Mouse (Mus musculus): Measurements from ENCODE around the gene Wasl. TPM values are rescaled to one million over a fixed set of nuclear protein-coding genes. Genes with fewer than 3 reads are reported as not detected.

The Wasl gene
- polyA plus RNA-seq (2012) = 2.4 and 4.0 TPM in 2 replicates

DNA sequence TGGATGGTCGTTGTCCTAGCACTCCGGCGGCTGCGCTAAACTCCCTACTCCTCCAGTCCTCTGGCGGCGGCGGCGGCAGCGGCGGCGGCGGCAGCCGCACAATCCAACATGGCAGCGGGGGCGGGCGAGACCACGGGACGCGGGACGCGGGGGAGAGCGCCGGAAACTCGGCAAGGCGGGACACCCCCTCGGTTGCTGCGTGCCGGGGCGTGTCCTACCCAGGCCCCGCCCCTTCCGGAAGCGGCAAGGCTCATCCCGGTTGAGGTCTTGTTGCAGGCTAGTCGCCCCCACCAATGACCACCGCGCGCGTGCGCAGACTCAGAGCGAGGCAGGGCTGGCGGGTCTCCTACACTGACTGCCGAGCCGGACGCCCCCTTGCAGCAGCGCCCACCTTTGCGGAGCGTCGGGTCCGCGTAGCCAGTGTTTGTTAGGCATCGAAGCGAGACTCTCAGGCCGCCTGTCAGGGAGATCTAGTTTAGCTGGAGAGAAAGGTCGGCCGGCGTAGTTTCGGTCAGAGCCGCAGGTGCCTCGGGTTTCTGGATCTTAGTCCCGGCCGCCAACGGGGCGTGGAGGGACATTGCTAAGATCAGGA lies at the start of gene Wasl:
TSS of gene Wasl (minus strand) at position 143 of the 592 bp plus-strand sequence.
- Histone ChIP-seq H3K36me3 (ENCODE audit: control insufficient read depth) (peaks cover 8% of the 10 kb centered on the region), H3K4me3 (replicated peaks) (peak within 1 kb of the TSS; percentile 98), H3K9me3 (ENCODE audit: control insufficient read depth, low read length) (no peaks in the 10 kb centered on the region), H3K4me1 (ENCODE audit: control insufficient read depth) (peaks cover 35% of the 10 kb centered on the region), H3K27me3 (ENCODE audit: control insufficient read depth) (no peaks in the 10 kb centered on the region)
- no peak for TF ChIP-seq GATA1 (IDR thresholded peaks at IDR 0.05; ENCODE audit: low read length)
- TF ChIP-seq TAL1 (IDR thresholded peaks at IDR 0.05; ENCODE audit: low read length) = no peak

DNA sequence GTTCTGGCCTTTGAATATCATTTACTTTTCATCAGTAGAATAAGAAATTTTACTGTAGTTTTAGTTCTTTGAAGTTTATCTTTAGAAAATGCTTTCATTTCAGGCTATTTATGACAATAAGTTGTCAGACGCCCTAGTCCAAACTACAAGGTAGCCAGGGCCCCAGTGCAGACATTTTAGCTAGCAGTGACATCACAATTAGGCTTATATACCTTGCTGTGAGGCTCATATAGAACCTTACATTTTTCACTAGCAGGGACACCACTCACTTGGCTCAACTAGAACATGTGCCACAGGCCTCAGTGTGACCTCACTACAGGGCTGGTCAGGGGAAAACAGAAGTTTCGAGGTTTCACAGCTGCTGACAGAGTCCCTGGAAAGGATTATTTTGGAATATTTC lies 42.7 kb upstream of the Wasl start:
- Histone ChIP-seq H3K4me3 (replicated peaks) (no peak overlapping the region), H3K27me3 (ENCODE audit: control insufficient read depth) (no peaks in the 10 kb centered on the region), H3K4me1 (ENCODE audit: control insufficient read depth) (no peaks in the 10 kb centered on the region), H3K36me3 (ENCODE audit: control insufficient read depth) (no peaks in the 10 kb centered on the region), H3K9me3 (ENCODE audit: control insufficient read depth, low read length) (no peaks in the 10 kb centered on the region)
- TF ChIP-seq TAL1 (IDR thresholded peaks at IDR 0.05; ENCODE audit: low read length) (no peak), GATA1 (IDR thresholded peaks at IDR 0.05; ENCODE audit: low read length) (no peak)

DNA sequence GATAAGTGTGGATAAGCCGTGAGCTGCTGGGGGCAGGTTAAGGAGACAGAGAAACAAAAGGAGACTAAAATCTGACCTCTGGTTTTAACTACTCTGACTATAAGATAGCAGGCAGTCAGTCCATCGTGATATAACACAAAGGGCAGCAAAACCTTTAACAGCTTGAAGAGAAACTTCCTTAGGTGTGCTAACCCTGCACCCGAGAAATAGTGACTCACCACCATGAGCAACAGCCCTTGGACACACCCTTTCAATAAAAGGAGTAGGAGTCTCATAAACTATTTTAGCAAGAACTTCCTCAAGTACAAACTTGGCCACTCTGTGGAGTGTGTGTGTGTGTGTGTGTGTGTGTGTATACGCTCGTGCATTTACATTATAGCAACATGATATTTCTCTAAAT lies 42.3 kb upstream of the Wasl start:
- Histone ChIP-seq H3K9me3 (ENCODE audit: control insufficient read depth, low read length) (no peaks in the 10 kb centered on the region), H3K4me1 (ENCODE audit: control insufficient read depth) (no peaks in the 10 kb centered on the region), H3K4me3 (replicated peaks) (no peak overlapping the region), H3K27me3 (ENCODE audit: control insufficient read depth) (no peaks in the 10 kb centered on the region), H3K36me3 (ENCODE audit: control insufficient read depth) (no peaks in the 10 kb centered on the region)
- TF ChIP-seq GATA1 (IDR thresholded peaks at IDR 0.05; ENCODE audit: low read length) (no peak), TAL1 (IDR thresholded peaks at IDR 0.05; ENCODE audit: low read length) (no peak)

DNA sequence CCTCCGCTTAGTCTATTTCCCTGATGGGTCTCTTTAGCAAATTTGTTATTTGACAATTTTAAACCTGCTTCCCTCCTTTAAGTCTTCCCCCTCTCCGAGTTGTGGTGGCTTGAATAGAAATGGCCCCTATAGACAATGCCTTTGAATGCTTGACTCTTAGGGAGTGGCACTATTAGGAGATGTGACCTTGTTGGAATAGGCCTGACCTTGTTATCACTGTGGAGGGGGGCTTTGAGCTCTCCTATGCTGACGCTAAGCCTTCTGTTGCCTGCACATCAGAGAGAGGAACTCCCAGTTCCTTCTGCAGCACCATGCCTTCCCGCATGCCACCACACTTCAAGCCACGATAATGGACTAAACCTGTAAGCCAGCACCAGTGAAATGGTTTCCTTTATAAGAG lies 32.4 kb upstream of the Wasl start:
- Histone ChIP-seq H3K4me3 (replicated peaks) (no peak overlapping the region), H3K27me3 (ENCODE audit: control insufficient read depth) (no peaks in the 10 kb centered on the region), H3K36me3 (ENCODE audit: control insufficient read depth) (no peaks in the 10 kb centered on the region), H3K4me1 (ENCODE audit: control insufficient read depth) (no peaks in the 10 kb centered on the region), H3K9me3 (ENCODE audit: control insufficient read depth, low read length) (no peaks in the 10 kb centered on the region)
- TF ChIP-seq TAL1 (IDR thresholded peaks at IDR 0.05; ENCODE audit: low read length) = no peak
- no peak for TF ChIP-seq GATA1 (IDR thresholded peaks at IDR 0.05; ENCODE audit: low read length)

DNA sequence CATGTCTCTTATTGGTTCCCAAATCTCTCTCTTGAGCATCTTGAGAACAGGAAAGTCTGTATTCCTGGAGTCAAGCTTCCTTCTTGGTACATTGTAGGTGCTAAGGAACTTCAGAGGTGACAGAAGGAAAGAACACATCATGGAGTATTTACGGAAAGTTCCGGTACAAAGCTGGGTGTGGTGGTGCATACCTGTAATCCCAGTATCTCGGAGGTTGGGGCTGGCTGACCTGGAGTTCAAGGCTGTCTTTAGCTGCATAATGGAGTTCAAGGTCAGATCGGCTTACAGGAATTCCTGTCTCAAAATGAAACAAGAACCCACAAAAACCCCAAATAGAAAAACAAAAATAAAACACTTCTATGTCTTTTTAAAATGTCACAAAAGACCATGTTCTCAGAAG lies 31.3 kb upstream of the Wasl start:
- H3K36me3 ChIP-seq (ENCODE audit: control insufficient read depth) = no peaks in the 10 kb centered on the region
- TF ChIP-seq GATA1 (IDR thresholded peaks at IDR 0.05; ENCODE audit: low read length) = no peak
- no peak for TF ChIP-seq TAL1 (IDR thresholded peaks at IDR 0.05; ENCODE audit: low read length)
- no peaks in the 10 kb centered on the region for H3K9me3 ChIP-seq (ENCODE audit: control insufficient read depth, low read length)
- no peak overlapping the region for H3K4me3 ChIP-seq (replicated peaks)
- no peaks in the 10 kb centered on the region for H3K4me1 ChIP-seq (ENCODE audit: control insufficient read depth)
- H3K27me3 ChIP-seq (ENCODE audit: control insufficient read depth) = no peaks in the 10 kb centered on the region

DNA sequence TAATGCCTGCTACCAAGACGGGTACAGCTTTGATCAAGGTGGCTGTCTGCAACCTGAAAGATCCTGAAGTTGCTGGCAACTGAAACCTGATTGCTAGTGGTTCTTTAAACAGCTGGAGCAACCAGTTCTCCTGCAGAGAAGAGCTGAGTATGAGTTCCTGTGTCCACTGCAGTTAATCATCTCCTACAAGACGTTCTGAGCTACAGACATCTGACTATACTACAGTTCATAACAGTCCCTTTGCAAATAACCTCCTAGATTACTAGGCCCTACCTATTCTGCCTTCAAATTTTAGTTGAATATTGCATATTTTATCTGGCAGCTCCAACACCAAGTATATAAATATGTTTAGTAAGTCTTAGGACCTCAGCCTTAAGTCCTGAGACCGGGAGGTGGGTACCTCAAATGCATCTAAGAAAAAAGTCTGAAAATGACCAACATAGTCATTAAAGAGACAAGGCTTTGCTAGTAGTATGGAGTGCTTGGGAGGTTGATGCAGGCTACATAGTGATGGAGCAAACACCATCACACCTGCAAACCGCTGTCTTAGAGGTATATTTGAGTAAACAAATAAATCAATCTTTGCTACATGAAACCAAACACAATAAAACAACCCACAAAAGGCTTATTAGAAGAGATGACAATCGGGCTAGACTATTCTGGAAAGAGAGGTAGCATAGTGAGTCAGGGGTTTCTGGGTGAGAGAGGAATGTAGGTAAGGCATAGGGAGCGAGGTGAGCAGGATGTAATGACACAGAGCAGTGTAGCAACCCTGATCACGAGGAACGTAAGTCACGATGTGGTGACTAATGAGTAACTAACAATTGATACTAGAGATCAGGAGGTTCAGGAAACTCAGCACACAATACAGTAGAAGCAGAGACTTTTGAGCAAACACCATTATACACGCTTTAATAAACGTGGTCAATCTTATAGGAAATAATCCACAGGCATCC lies 29.9 kb upstream of the Wasl start:
- H3K36me3 ChIP-seq (ENCODE audit: control insufficient read depth) = no peaks in the 10 kb centered on the region
- no peaks in the 10 kb centered on the region for H3K9me3 ChIP-seq (ENCODE audit: control insufficient read depth, low read length)
- no peak overlapping the region for H3K4me3 ChIP-seq (replicated peaks)
- no peaks in the 10 kb centered on the region for H3K27me3 ChIP-seq (ENCODE audit: control insufficient read depth)
- TF ChIP-seq GATA1 (IDR thresholded peaks at IDR 0.05; ENCODE audit: low read length) (no peak), TAL1 (IDR thresholded peaks at IDR 0.05; ENCODE audit: low read length) (no peak)
- H3K4me1 ChIP-seq (ENCODE audit: control insufficient read depth) = no peaks in the 10 kb centered on the region

DNA sequence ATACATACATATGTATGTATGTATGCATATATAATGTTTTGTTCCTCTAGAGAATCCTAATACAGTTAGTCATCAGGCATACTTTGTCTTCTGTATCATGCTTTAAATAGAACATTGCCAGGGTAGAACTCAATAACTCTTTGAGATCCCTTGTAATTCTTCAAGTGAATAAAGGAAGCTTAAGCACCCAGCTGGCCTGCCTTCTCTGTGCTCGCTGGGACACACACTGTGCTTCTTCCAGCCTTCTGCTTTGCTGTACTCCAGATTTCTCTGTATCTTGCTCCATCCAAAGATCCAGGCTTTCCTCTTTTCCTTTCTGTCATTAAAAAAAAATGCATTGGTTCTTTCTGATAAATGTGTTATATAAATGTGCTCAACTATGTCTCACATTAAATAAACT lies 23.1 kb upstream of the Wasl start:
- H3K4me1 ChIP-seq (ENCODE audit: control insufficient read depth) = no peaks in the 10 kb centered on the region
- TF ChIP-seq GATA1 (IDR thresholded peaks at IDR 0.05; ENCODE audit: low read length) = no peak
- no peak for TF ChIP-seq TAL1 (IDR thresholded peaks at IDR 0.05; ENCODE audit: low read length)
- no peak overlapping the region for H3K4me3 ChIP-seq (replicated peaks)
- no peaks in the 10 kb centered on the region for H3K9me3 ChIP-seq (ENCODE audit: control insufficient read depth, low read length)
- no peaks in the 10 kb centered on the region for H3K36me3 ChIP-seq (ENCODE audit: control insufficient read depth)
- no peaks in the 10 kb centered on the region for H3K27me3 ChIP-seq (ENCODE audit: control insufficient read depth)

DNA sequence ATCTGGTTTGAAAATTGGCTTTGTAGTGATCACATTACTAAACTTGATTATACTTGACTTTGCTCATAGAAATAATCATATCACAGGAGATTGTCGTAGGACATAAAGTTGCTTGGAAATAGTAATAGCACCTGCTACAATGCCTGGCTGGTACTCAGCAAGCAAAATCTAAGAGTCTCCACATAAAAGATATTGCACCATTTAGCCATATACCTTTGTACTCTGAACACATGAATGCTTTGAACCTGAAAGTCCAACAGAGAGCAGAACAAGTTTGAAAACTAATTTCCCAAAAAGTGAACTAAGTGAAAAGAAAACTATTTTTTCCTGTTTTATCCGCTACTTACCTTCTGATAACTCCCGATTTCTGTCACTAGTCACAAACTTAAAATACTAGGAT lies 18.3 kb upstream of the Wasl start:
- no peaks in the 10 kb centered on the region for H3K36me3 ChIP-seq (ENCODE audit: control insufficient read depth)
- no peaks in the 10 kb centered on the region for H3K4me1 ChIP-seq (ENCODE audit: control insufficient read depth)
- no peaks in the 10 kb centered on the region for H3K9me3 ChIP-seq (ENCODE audit: control insufficient read depth, low read length)
- TF ChIP-seq TAL1 (IDR thresholded peaks at IDR 0.05; ENCODE audit: low read length) = no peak
- no peak for TF ChIP-seq GATA1 (IDR thresholded peaks at IDR 0.05; ENCODE audit: low read length)
- no peak overlapping the region for H3K4me3 ChIP-seq (replicated peaks)
- H3K27me3 ChIP-seq (ENCODE audit: control insufficient read depth) = no peaks in the 10 kb centered on the region

DNA sequence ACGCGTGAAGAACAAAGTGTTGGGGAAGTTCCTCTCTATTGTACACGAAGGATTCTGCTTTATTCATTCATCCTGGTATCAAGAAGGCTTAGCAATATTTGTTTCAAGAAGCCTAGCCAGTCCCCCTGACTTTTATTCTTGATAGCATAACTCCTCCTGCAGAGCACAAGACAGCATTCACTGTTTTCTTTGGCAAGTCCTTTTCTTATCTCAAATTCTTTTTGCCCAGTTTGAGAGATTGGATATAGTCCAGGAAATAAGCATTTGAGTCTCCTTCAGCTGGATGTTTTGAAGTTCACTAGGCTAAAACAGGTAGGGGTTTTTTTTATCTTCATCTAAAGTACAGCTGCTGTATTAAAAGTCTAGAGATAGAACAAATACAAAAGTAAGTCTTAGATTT lies 3.0 kb upstream of the Wasl start:
- no peaks in the 10 kb centered on the region for H3K27me3 ChIP-seq (ENCODE audit: control insufficient read depth)
- TF ChIP-seq TAL1 (IDR thresholded peaks at IDR 0.05; ENCODE audit: low read length) (no peak), GATA1 (IDR thresholded peaks at IDR 0.05; ENCODE audit: low read length) (no peak)
- H3K4me1 ChIP-seq (ENCODE audit: control insufficient read depth) = peaks cover 17% of the 10 kb centered on the region
- no peak overlapping the region for H3K4me3 ChIP-seq (replicated peaks)
- H3K36me3 ChIP-seq (ENCODE audit: control insufficient read depth) = no peaks in the 10 kb centered on the region
- H3K9me3 ChIP-seq (ENCODE audit: control insufficient read depth, low read length) = no peaks in the 10 kb centered on the region
